Mouse (Mus musculus): ENCODE results near the gene Mepe. TPM values are rescaled to one million over a fixed set of nuclear protein-coding genes. Genes with fewer than 3 reads are reported as not detected.

The Mepe gene
- total RNA-seq, 4 experiments from 2014 or later, result not detected

GRCm38 (mm10) chr5:104351874-104352273, 26.7 kb downstream of the Mepe start:
- no peak for DNase-seq (ENCODE audit: low spot score in 2 of 2)

GRCm38 (mm10) chr5:104357575-104357974, 32.4 kb downstream of the Mepe start:
- DNase-seq (ENCODE audit: low spot score in 2 of 2), result no peak

- no peak for DNase-seq (ENCODE audit: low spot score in 2 of 2)
Measured at GRCm38 (mm10) chr5:104358592-104358991, 33.5 kb downstream of the Mepe start.

GRCm38 (mm10) chr5:104359257-104359656, 34.1 kb downstream of the Mepe start:
- DNase-seq (ENCODE audit: low spot score in 2 of 2), result no peak

- no peak for DNase-seq (ENCODE audit: low spot score in 2 of 2)
Measured at GRCm38 (mm10) chr5:104370580-104370979, 45.5 kb downstream of the Mepe start.

GRCm38 (mm10) chr5:104371284-104371683, 46.2 kb downstream of the Mepe start:
- DNase-seq (ENCODE audit: low spot score in 2 of 2), result no peak

- DNase-seq (ENCODE audit: low spot score in 2 of 2), result no peak
Measured at GRCm38 (mm10) chr5:104373648-104374307, 48.6 kb downstream of the Mepe start.

- no peak for DNase-seq (ENCODE audit: low spot score in 2 of 2)
Measured at GRCm38 (mm10) chr5:104374308-104374660, 49.2 kb downstream of the Mepe start.

- DNase-seq (ENCODE audit: low spot score in 2 of 2), result no peak
Measured at GRCm38 (mm10) chr5:104375132-104375531, 50.0 kb downstream of the Mepe start.

- no peak for DNase-seq (ENCODE audit: low spot score in 2 of 2)
Measured at GRCm38 (mm10) chr5:104376890-104377289, 51.8 kb downstream of the Mepe start.

- no peak for DNase-seq (ENCODE audit: low spot score in 2 of 2)
Measured at GRCm38 (mm10) chr5:104380574-104380973, 55.4 kb downstream of the Mepe start.

GRCm38 (mm10) chr5:104381671-104382070, 56.5 kb downstream of the Mepe start:
- DNase-seq (ENCODE audit: low spot score in 2 of 2), result no peak

- DNase-seq (ENCODE audit: low spot score in 2 of 2), result no peak
Measured at GRCm38 (mm10) chr5:104384540-104384939, 59.4 kb downstream of the Mepe start.

- no peak for DNase-seq (ENCODE audit: low spot score in 2 of 2)
Measured at GRCm38 (mm10) chr5:104385521-104385920, 60.4 kb downstream of the Mepe start.

GRCm38 (mm10) chr5:104386908-104387307, 61.8 kb downstream of the Mepe start:
- no peak for DNase-seq (ENCODE audit: low spot score in 2 of 2)

Small RNAs within 50 kb of the gene (microRNA-seq; reads per million reads assigned to microRNA genes)
- 0 reads per million in 2 experiments for gene Gm23616

Other genes with a start within 250 kb of the Mepe start
- under 1 TPM in 1 of 4 experiments, not detected in 3; 0.80 TPM for gene Gm17660, start 247.7 kb upstream of the Mepe start, total RNA-seq (2022)
- 1,000 to 10,000 TPM; 1,478 to 1,666 (median 1,550) TPM for gene Sparcl1, start 211.6 kb upstream of the Mepe start, total RNA-seq (2022)
- gene Dspp, start 154.6 kb upstream of the Mepe start, total RNA-seq (2022), result under 1 TPM in 1 of 4 experiments, not detected in 3; 0.14 TPM
- 1 to 10 TPM; 5.1 to 6.0 (median 5.2) TPM for gene Dmp1, start 122.7 kb upstream of the Mepe start, total RNA-seq (2022)
- under 1 TPM in 2 of 4 experiments, not detected in 2; 0.14 to 0.25 TPM for gene Ibsp, start 26.2 kb upstream of the Mepe start, total RNA-seq (2022)
- 10 to 100 TPM in 2 of 4 experiments, 1 to 10 TPM in 2; 8.6 to 18.2 (median 10.9) TPM for gene Spp1, start 109.8 kb downstream of the Mepe start, total RNA-seq (2022)
- gene Pkd2, start 134.1 kb downstream of the Mepe start, total RNA-seq (2022), result 10 to 100 TPM; 33.5 to 37.6 (median 36.3) TPM
- gene BC005561, start 183.0 kb downstream of the Mepe start, total RNA-seq (2022), result 10 to 100 TPM; 12.6 to 14.9 (median 14.5) TPM